Mouse (Mus musculus) heart, embryonic 13.5 days (tissue): ENCODE measurements around the gene Npr1. TPM values are rescaled to one million over a fixed set of nuclear protein-coding genes. Genes with fewer than 3 reads are reported as not detected.

ENCODE experiments used
- ATAC-seq: fragments of 200-750 bp; cut with Nextera tagmentation; 2 replicates; pipeline ENCODE4 v1.8.0; 2017; ENCODE audit warnings: moderate TSS enrichment; ENCODE audit not compliant: insufficient number of reproducible peaks, low FRiP score, low TSS enrichment; ENCODE audit errors: extremely low read depth
- H3K27ac ChIP-seq: fragments of 300-500 bp; sonication (generic); replicated peaks from 2 replicates; pipeline ENCODE4 v1.5.1; 2015; ENCODE audit warnings: moderate library complexity, mild to moderate bottlenecking, inconsistent platforms
- H3K27me3 ChIP-seq: fragments of 300-500 bp; sonication (generic); replicated peaks from 2 replicates; pipeline ENCODE4 v1.6.1; 2015; ENCODE audit warnings: mild to moderate bottlenecking, inconsistent platforms
- H3K36me3 ChIP-seq: fragments of 300-500 bp; sonication (generic); 2 replicates; pipeline ENCODE4 v1.6.1; 2015; ENCODE audit warnings: mild to moderate bottlenecking, inconsistent platforms
- H3K4me1 ChIP-seq: fragments of 300-500 bp; sonication (generic); 2 replicates; pipeline ENCODE4 v1.6.1; 2015; ENCODE audit warnings: inconsistent platforms
- H3K4me2 ChIP-seq: fragments of 300-500 bp; sonication (generic); 2 replicates; pipeline ENCODE4 v1.6.1; 2015; ENCODE audit warnings: inconsistent platforms, mild to moderate bottlenecking, moderate library complexity
- H3K4me3 ChIP-seq: fragments of 300-500 bp; sonication (generic); 2 replicates; pipeline ENCODE4 v1.5.1; 2015; ENCODE audit warnings: moderate library complexity, mild to moderate bottlenecking, inconsistent platforms
- H3K9ac ChIP-seq: fragments of 300-500 bp; sonication (generic); 2 replicates; pipeline ENCODE4 v1.6.1; 2015; ENCODE audit warnings: inconsistent platforms, mild to moderate bottlenecking, moderate library complexity
- H3K9me3 ChIP-seq: fragments of 300-500 bp; sonication (generic); 2 replicates; pipeline ENCODE4 v1.6.1; 2016; ENCODE audit warnings: inconsistent platforms
- WGBS: fragments of 180-500 bp; shearing (Covaris S2); methylation state at CpG from one replicate; pipeline ENCODE4 v1.1.7; 2015; ENCODE audit warnings: mixed read lengths; 5-methylcytosine and 5-hydroxymethylcytosine counted together
- polyA plus RNA-seq: library from polyadenylated mRNA; unstranded; fragments of >200 nt; fragmentation: Nextera tagmentation; extraction: Ambion mirVana; gene quantifications from 2 replicates; pipeline ENCODE4 v1.2.1, GENCODE M21; 2015

Npr1 gene
- polyA plus RNA-seq, 1 experiment from 2014 or later: 11.4 TPM

GRCm38 (mm10) chr3:90408721-90409120, 56.9 kb downstream of the Npr1 start:
- Histone ChIP-seq H3K27ac (no peak overlapping the region), H3K4me2 (no peak overlapping the region), H3K9ac (no peak overlapping the region), H3K4me3 (no peak overlapping the region), H3K36me3 (peaks cover 98% of the 10 kb centered on the region), H3K4me1 (peaks cover 6% of the 10 kb centered on the region; the same call in 1 of the 2 replicates), H3K9me3 (no peaks in the 10 kb centered on the region), H3K27me3 (no peaks in the 10 kb centered on the region)
- WGBS: 90% methylated on average over 3 of the region's 3 CpGs
- no peak for ATAC-seq

GRCm38 (mm10) chr3:90406414-90406813, 59.3 kb downstream of the Npr1 start:
- WGBS: 89% methylated on average over 5 of the region's 5 CpGs
- Histone ChIP-seq H3K9ac (no peak overlapping the region), H3K36me3 (peaks cover 99% of the 10 kb centered on the region)

GRCm38 (mm10) chr3:90404609-90405008, 61.1 kb downstream of the Npr1 start:
- 61% methylated on average over 4 of the region's 4 CpGs for WGBS
- no peaks in the 10 kb centered on the region for H3K4me1 ChIP-seq
- ATAC-seq: no peak

More at GRCm38 (mm10) chr3:90406414-90406813, 59.3 kb downstream of the Npr1 start:
- no peaks in the 10 kb centered on the region for H3K9me3 ChIP-seq
- H3K27me3 ChIP-seq: no peaks in the 10 kb centered on the region
- H3K27ac ChIP-seq: no peak overlapping the region
- H3K4me2 ChIP-seq: no peak overlapping the region
- no peaks in the 10 kb centered on the region for H3K4me1 ChIP-seq
- no peak overlapping the region for H3K4me3 ChIP-seq
- ATAC-seq: no peak

GRCm38 (mm10) chr3:90404121-90404520, 61.5 kb downstream of the Npr1 start:
- no peak overlapping the region for H3K4me2 ChIP-seq
- ATAC-seq: no peak
- H3K9ac ChIP-seq: no peak overlapping the region
- H3K27me3 ChIP-seq: no peaks in the 10 kb centered on the region
- H3K27ac ChIP-seq: no peak overlapping the region
- H3K4me3 ChIP-seq: no peak overlapping the region
- H3K4me1 ChIP-seq: no peaks in the 10 kb centered on the region
- H3K36me3 ChIP-seq: peaks cover 100% of the 10 kb centered on the region
- 73% methylated on average over 3 of the region's 3 CpGs for WGBS
- no peaks in the 10 kb centered on the region for H3K9me3 ChIP-seq

More at GRCm38 (mm10) chr3:90404609-90405008, 61.1 kb downstream of the Npr1 start:
- H3K4me2 ChIP-seq: no peak overlapping the region
- no peak overlapping the region for H3K4me3 ChIP-seq
- H3K36me3 ChIP-seq: peaks cover 100% of the 10 kb centered on the region
- no peak overlapping the region for H3K9ac ChIP-seq
- no peaks in the 10 kb centered on the region for H3K9me3 ChIP-seq
- no peaks in the 10 kb centered on the region for H3K27me3 ChIP-seq
- H3K27ac ChIP-seq: no peak overlapping the region

- Histone ChIP-seq H3K36me3 (peaks cover 99% of the 10 kb centered on the region), H3K9ac (no peak overlapping the region), H3K4me3 (no peak overlapping the region), H3K27me3 (no peaks in the 10 kb centered on the region), H3K9me3 (no peaks in the 10 kb centered on the region), H3K4me2 (no peak overlapping the region), H3K4me1 (no peaks in the 10 kb centered on the region), H3K27ac (no peak overlapping the region)
- no peak for ATAC-seq
- WGBS: 58% methylated on average over 4 of the region's 4 CpGs
Observed at GRCm38 (mm10) chr3:90400993-90401392, 64.7 kb downstream of the Npr1 start.

Other genes with a start within 250 kb of the Npr1 start
- 72.2 and 78.9 TPM in 2 replicates for gene Jtb, start 234.3 kb downstream of the Npr1 start, polyA plus RNA-seq
- 2.4 and 3.0 TPM in 2 replicates for gene Creb3l4, start 222.4 kb downstream of the Npr1 start, polyA plus RNA-seq
- gene Slc39a1, start 217.7 kb downstream of the Npr1 start, polyA plus RNA-seq: 79.0 and 88.2 TPM in 2 replicates
- 12.3 and 13.6 TPM in 2 replicates for gene Crtc2, start 211.7 kb downstream of the Npr1 start, polyA plus RNA-seq
- 5.5 and 5.7 TPM in 2 replicates for gene Dennd4b, start 200.7 kb downstream of the Npr1 start, polyA plus RNA-seq
- 7.9 and 9.3 TPM in 2 replicates for gene Gatad2b, start 172.7 kb downstream of the Npr1 start, polyA plus RNA-seq
- 5.5 and 7.2 TPM in 2 replicates for gene Slc27a3, start 75.9 kb downstream of the Npr1 start, polyA plus RNA-seq
- 17.5 and 19.8 TPM in 2 replicates for gene Ints3, start 32.2 kb downstream of the Npr1 start, polyA plus RNA-seq
- 116 and 125 TPM in 2 replicates for gene Ilf2, start 10.3 kb upstream of the Npr1 start, polyA plus RNA-seq
- 72.8 and 74.7 TPM in 2 replicates for gene Snapin, start 25.2 kb upstream of the Npr1 start, polyA plus RNA-seq
- 92.0 and 98.5 TPM in 2 replicates for gene Chtop, start 43.6 kb upstream of the Npr1 start, polyA plus RNA-seq
- 203 and 220 TPM in 2 replicates for gene S100a1, start 48.5 kb upstream of the Npr1 start, polyA plus RNA-seq
- 70.4 and 73.4 TPM in 2 replicates for gene S100a13, start 48.6 kb upstream of the Npr1 start, polyA plus RNA-seq
- gene S100a14, start 61.0 kb upstream of the Npr1 start, polyA plus RNA-seq: 0.17 and 0.28 TPM in 2 replicates
- 62.7 and 65.2 TPM in 2 replicates for gene S100a16, start 71.4 kb upstream of the Npr1 start, polyA plus RNA-seq
- gene S100a3, start 94.7 kb upstream of the Npr1 start, polyA plus RNA-seq: 0.27 and 0.32 TPM in 2 replicates
- not detected in 2 replicates for gene S100a2, start 124.4 kb upstream of the Npr1 start, polyA plus RNA-seq
- gene Gm42674, start 136.0 kb upstream of the Npr1 start, polyA plus RNA-seq: not detected in 2 replicates
- 2.4 and 3.1 TPM in 2 replicates for gene S100a4, start 137.9 kb upstream of the Npr1 start, polyA plus RNA-seq
- gene S100a5, start 142.7 kb upstream of the Npr1 start, polyA plus RNA-seq: not detected in 2 replicates
- 38.1 and 38.2 TPM in 2 replicates for gene S100a6, start 147.0 kb upstream of the Npr1 start, polyA plus RNA-seq
- gene S100a7a, start 188.2 kb upstream of the Npr1 start, polyA plus RNA-seq: not detected in 2 replicates
- gene S100a8, start 203.1 kb upstream of the Npr1 start, polyA plus RNA-seq: 10.4 and 15.2 TPM in 2 replicates
- 5.2 and 10.9 TPM in 2 replicates for gene S100a9, start 229.9 kb upstream of the Npr1 start, polyA plus RNA-seq